Mouse (Mus musculus) kidney, embryonic 16.5 days (tissue): ENCODE measurements at regions not wholly inside any gene's neighbourhood (a gene's known extent, or its start where the extent isn't known, plus 50 kb on each side); places are given as distances from the start of the nearest gene placed in this dataset.
"Not testable (repeated sequence)": the region's sequence is repeated elsewhere in the genome, so short reads cannot be mapped to it uniquely, and the experiment has no call there.

Source experiments
- ATAC-seq: fragments of 200-750 bp; cut with Nextera tagmentation; 2 replicates; pipeline ENCODE4 v1.8.0; 2017; ENCODE audit warnings: moderate TSS enrichment; ENCODE audit not compliant: low FRiP score, low TSS enrichment
- H3K27ac ChIP-seq: fragments of 300-500 bp; sonication (generic); 2 replicates; pipeline ENCODE4 v1.5.1; 2014; ENCODE audit warnings: low read length
- H3K27me3 ChIP-seq: fragments of 300-500 bp; sonication (generic); 2 replicates; pipeline ENCODE4 v1.6.1; 2014; ENCODE audit warnings: low read length, control low read depth, mixed read lengths; ENCODE audit not compliant: insufficient read depth
- H3K36me3 ChIP-seq: fragments of 300-500 bp; sonication (generic); 2 replicates; pipeline ENCODE4 v1.6.1; 2014; ENCODE audit warnings: low read length, control low read depth, mixed read lengths; ENCODE audit not compliant: insufficient read depth
- H3K4me1 ChIP-seq: fragments of 300-500 bp; sonication (generic); 2 replicates; pipeline ENCODE4 v1.6.1; 2014; ENCODE audit warnings: low read length, control low read depth, mixed read lengths; ENCODE audit not compliant: insufficient read depth
- H3K4me2 ChIP-seq: fragments of 300-500 bp; sonication (generic); replicated peaks from 2 replicates; pipeline ENCODE4 v1.6.1; 2014; ENCODE audit warnings: low read depth, low read length
- H3K4me3 ChIP-seq: fragments of 300-500 bp; sonication (generic); 2 replicates; pipeline ENCODE4 v1.5.1; 2014; ENCODE audit warnings: mild to moderate bottlenecking, low read length
- H3K9ac ChIP-seq: fragments of 300-500 bp; sonication (generic); replicated peaks from 2 replicates; pipeline ENCODE4 v1.6.1; 2014; ENCODE audit warnings: low read length
- H3K9me3 ChIP-seq: fragments of 300-500 bp; sonication (generic); 2 replicates; pipeline ENCODE4 v1.6.1; 2016; ENCODE audit warnings: low read length, control low read depth
- WGBS: fragments of 180-500 bp; shearing (Covaris S2); extraction: QIAGEN DNeasy Blood & Tissue Kit; methylation state at CpG from one replicate; pipeline ENCODE4 v1.1.7; 2014; 5-methylcytosine and 5-hydroxymethylcytosine counted together

- H3K9me3 ChIP-seq, result no peaks in the 10 kb centered on the region
- WGBS, result 46% methylated on average over 3 of the region's 3 CpGs
Measured at GRCm38 (mm10) chr13:5920422-5920821, 59.1 kb downstream of the Klf6 start.

GRCm38 (mm10) chr13:5931433-5931832, 70.2 kb downstream of the Klf6 start:
- Histone ChIP-seq H3K27ac (no peak overlapping the region), H3K4me1 (no peaks in the 10 kb centered on the region), H3K9ac (no peak overlapping the region), H3K27me3 (no peaks in the 10 kb centered on the region), H3K36me3 (no peaks in the 10 kb centered on the region), H3K4me3 (no peak overlapping the region), H3K9me3 (no peaks in the 10 kb centered on the region), H3K4me2 (no peak overlapping the region)
- ATAC-seq, result no peak
- WGBS, result 88% methylated on average over 2 of the region's 2 CpGs

More at GRCm38 (mm10) chr13:5920422-5920821, 59.1 kb downstream of the Klf6 start:
- Histone ChIP-seq H3K36me3 (no peaks in the 10 kb centered on the region), H3K27me3 (no peaks in the 10 kb centered on the region), H3K4me2 (no peak overlapping the region), H3K4me1 (no peaks in the 10 kb centered on the region), H3K27ac (no peak overlapping the region), H3K9ac (no peak overlapping the region), H3K4me3 (no peak overlapping the region)
- no peak for ATAC-seq

GRCm38 (mm10) chr13:5937436-5937835, 76.2 kb downstream of the Klf6 start:
- H3K27me3 ChIP-seq, result no peaks in the 10 kb centered on the region
- H3K4me3 ChIP-seq, result no peak overlapping the region
- no peak overlapping the region for H3K4me2 ChIP-seq
- ATAC-seq, result no peak
- H3K36me3 ChIP-seq, result no peaks in the 10 kb centered on the region
- no peaks in the 10 kb centered on the region for H3K4me1 ChIP-seq
- WGBS, result 85% methylated on average over 2 of the region's 2 CpGs
- H3K27ac ChIP-seq, result no peak overlapping the region
- no peaks in the 10 kb centered on the region for H3K9me3 ChIP-seq
- no peak overlapping the region for H3K9ac ChIP-seq

GRCm38 (mm10) chr13:5937970-5938369, 76.7 kb downstream of the Klf6 start:
- H3K9me3 ChIP-seq, result no peaks in the 10 kb centered on the region
- no peak overlapping the region for H3K4me2 ChIP-seq
- no peak overlapping the region for H3K9ac ChIP-seq
- H3K27ac ChIP-seq, result no peak overlapping the region
- no peaks in the 10 kb centered on the region for H3K4me1 ChIP-seq
- H3K36me3 ChIP-seq, result no peaks in the 10 kb centered on the region
- no peak for ATAC-seq
- H3K27me3 ChIP-seq, result no peaks in the 10 kb centered on the region
- WGBS, result 88% methylated on average over 4 of the region's 4 CpGs
- no peak overlapping the region for H3K4me3 ChIP-seq

GRCm38 (mm10) chr13:5939368-5939767, 78.1 kb downstream of the Klf6 start:
- Histone ChIP-seq H3K4me3 (no peak overlapping the region), H3K9me3 (no peaks in the 10 kb centered on the region), H3K27me3 (no peaks in the 10 kb centered on the region), H3K4me1 (no peaks in the 10 kb centered on the region), H3K27ac (no peak overlapping the region), H3K36me3 (no peaks in the 10 kb centered on the region), H3K9ac (no peak overlapping the region), H3K4me2 (no peak overlapping the region)
- no peak for ATAC-seq
- 87% methylated on average over 3 of the region's 3 CpGs for WGBS

GRCm38 (mm10) chr13:5952863-5953262, 91.6 kb downstream of the Klf6 start:
- H3K4me3 ChIP-seq, result no peak overlapping the region
- no peak overlapping the region for H3K27ac ChIP-seq
- no peaks in the 10 kb centered on the region for H3K4me1 ChIP-seq
- WGBS, result 84% methylated on average over 2 of the region's 2 CpGs
- H3K9ac ChIP-seq, result no peak overlapping the region
- ATAC-seq, result no peak
- no peaks in the 10 kb centered on the region for H3K36me3 ChIP-seq
- H3K4me2 ChIP-seq, result no peak overlapping the region
- H3K9me3 ChIP-seq, result no peaks in the 10 kb centered on the region
- no peaks in the 10 kb centered on the region for H3K27me3 ChIP-seq

- not testable (repeated sequence) for H3K9me3 ChIP-seq, ATAC-seq, H3K4me2 ChIP-seq, H3K9ac ChIP-seq, H3K27ac ChIP-seq, H3K4me3 ChIP-seq, H3K4me1 ChIP-seq, H3K36me3 ChIP-seq, H3K27me3 ChIP-seq
Measured at GRCm38 (mm10) chr13:5955121-5955520, 93.8 kb downstream of the Klf6 start.

GRCm38 (mm10) chr13:5956145-5956544, 94.9 kb downstream of the Klf6 start:
- no peak for ATAC-seq
- H3K36me3 ChIP-seq, result no peaks in the 10 kb centered on the region
- H3K27ac ChIP-seq, result no peak overlapping the region
- H3K27me3 ChIP-seq, result no peaks in the 10 kb centered on the region
- no peaks in the 10 kb centered on the region for H3K9me3 ChIP-seq
- no peak overlapping the region for H3K4me3 ChIP-seq
- WGBS, result 49% methylated on average over 1 of the region's 1 CpGs
- H3K4me1 ChIP-seq, result no peaks in the 10 kb centered on the region
- no peak overlapping the region for H3K4me2 ChIP-seq
- no peak overlapping the region for H3K9ac ChIP-seq

- Histone ChIP-seq H3K4me2 (no peak overlapping the region), H3K4me3 (no peak overlapping the region), H3K9me3 (no peaks in the 10 kb centered on the region), H3K27ac (no peak overlapping the region), H3K27me3 (no peaks in the 10 kb centered on the region), H3K4me1 (no peaks in the 10 kb centered on the region), H3K36me3 (no peaks in the 10 kb centered on the region), H3K9ac (no peak overlapping the region)
- ATAC-seq, result no peak
- WGBS, result 100% methylated on average over 1 of the region's 1 CpGs
Measured at GRCm38 (mm10) chr13:5962947-5963346, 101.7 kb downstream of the Klf6 start.

GRCm38 (mm10) chr13:5964626-5965025, 103.3 kb downstream of the Klf6 start:
- Histone ChIP-seq H3K36me3 (no peaks in the 10 kb centered on the region), H3K4me3 (no peak overlapping the region), H3K27ac (no peak overlapping the region), H3K9ac (no peak overlapping the region), H3K4me2 (no peak overlapping the region), H3K27me3 (no peaks in the 10 kb centered on the region), H3K4me1 (no peaks in the 10 kb centered on the region), H3K9me3 (no peaks in the 10 kb centered on the region)
- WGBS, result 65% methylated on average over 1 of the region's 1 CpGs
- ATAC-seq, result no peak

- ATAC-seq, result no peak
- WGBS, result 55% methylated on average over 1 of the region's 1 CpGs
- H3K4me3 ChIP-seq, result no peak overlapping the region
- H3K27ac ChIP-seq, result no peak overlapping the region
- H3K4me2 ChIP-seq, result no peak overlapping the region
- no peaks in the 10 kb centered on the region for H3K4me1 ChIP-seq
- H3K9ac ChIP-seq, result no peak overlapping the region
- no peaks in the 10 kb centered on the region for H3K36me3 ChIP-seq
- H3K27me3 ChIP-seq, result no peaks in the 10 kb centered on the region
- no peaks in the 10 kb centered on the region for H3K9me3 ChIP-seq
Measured at GRCm38 (mm10) chr13:5978615-5979014, 117.3 kb downstream of the Klf6 start.
